Mouse (Mus musculus): ENCODE data around the gene Clec9a.

GRCm38 (mm10) chr6:129402404-129402803 is 6.3 kb upstream of the Clec9a start:
- TF ChIP-seq POLR2A (IDR thresholded peaks at IDR 0.05; ENCODE audit: insufficient read depth, low read depth, low read length) (no peak), CTCF (IDR thresholded peaks at IDR 0.05; ENCODE audit: insufficient read depth, low read depth, low read length) (no peak)
